Mouse (Mus musculus) embryonic facial prominence, embryonic 12.5 days (tissue): ENCODE measurements around the gene Zzz3. TPM values are rescaled to one million over a fixed set of nuclear protein-coding genes. Genes with fewer than 3 reads are reported as not detected.
"Not testable (repeated sequence)": the region's sequence is repeated elsewhere in the genome, so short reads cannot be mapped to it uniquely, and the experiment has no call there.

ENCODE experiments used
- ATAC-seq: fragments of 200-750 bp; cut with Nextera tagmentation; 2 replicates; pipeline ENCODE4 v1.8.0; 2017; ENCODE audit not compliant: insufficient number of reproducible peaks, insufficient read depth, low FRiP score, low TSS enrichment
- H3K27ac ChIP-seq: fragments of 300-500 bp; sonication (generic); 2 replicates; pipeline ENCODE4 v1.5.1; 2016; ENCODE audit warnings: mild to moderate bottlenecking
- H3K27me3 ChIP-seq: fragments of 300-500 bp; sonication (generic); 2 replicates; pipeline ENCODE4 v1.6.1; 2016; ENCODE audit warnings: mild to moderate bottlenecking, moderate library complexity
- H3K36me3 ChIP-seq: fragments of 300-500 bp; sonication (generic); 2 replicates; pipeline ENCODE4 v1.6.1; 2016; ENCODE audit warnings: mild to moderate bottlenecking
- H3K4me1 ChIP-seq: fragments of 300-500 bp; sonication (generic); 2 replicates; pipeline ENCODE4 v1.6.1; 2016
- H3K4me2 ChIP-seq: fragments of 300-500 bp; sonication (generic); replicated peaks from 2 replicates; pipeline ENCODE4 v1.6.1; 2016; ENCODE audit warnings: mild to moderate bottlenecking, moderate library complexity
- H3K4me3 ChIP-seq: fragments of 300-500 bp; sonication (generic); 2 replicates; pipeline ENCODE4 v1.5.1; 2016; ENCODE audit warnings: mild to moderate bottlenecking
- H3K9ac ChIP-seq: fragments of 300-500 bp; sonication (generic); 2 replicates; pipeline ENCODE4 v1.6.1; 2016; ENCODE audit warnings: mild to moderate bottlenecking, moderate library complexity
- H3K9me3 ChIP-seq: fragments of 300-500 bp; sonication (generic); 2 replicates; pipeline ENCODE4 v1.6.1; 2016; ENCODE audit warnings: mild to moderate bottlenecking, moderate library complexity
- WGBS: fragments of 180-500 bp; shearing (Covaris S2); methylation state at CpG from one replicate; pipeline ENCODE4 v1.1.7; 2016; 5-methylcytosine and 5-hydroxymethylcytosine counted together
- polyA plus RNA-seq: library from polyadenylated mRNA; unstranded; fragments of >200 nt; fragmentation: Nextera tagmentation; extraction: Ambion mirVana; gene quantifications from 2 replicates; pipeline ENCODE4 v1.2.1, GENCODE M21; 2016

Gene Zzz3
- polyA plus RNA-seq, 1 experiment from 2014 or later = 58.4 TPM

GRCm38 (mm10) chr3:152453163-152453562 is 57.9 kb downstream of the Zzz3 start:
- WGBS = 100% methylated on average over 2 of the region's 4 CpGs
- H3K36me3 ChIP-seq = peaks cover 63% of the 10 kb centered on the region
- H3K4me2 ChIP-seq = no peak overlapping the region
- no peaks in the 10 kb centered on the region for H3K9me3 ChIP-seq
- no peaks in the 10 kb centered on the region for H3K27me3 ChIP-seq
- H3K4me3 ChIP-seq = no peak overlapping the region
- H3K4me1 ChIP-seq = no peaks in the 10 kb centered on the region
- ATAC-seq = no peak
- H3K27ac ChIP-seq = no peak overlapping the region
- H3K9ac ChIP-seq = no peak overlapping the region

GRCm38 (mm10) chr3:152457308-152458035 is 62.2 kb downstream of the Zzz3 start:
- H3K27me3 ChIP-seq = no peaks in the 10 kb centered on the region
- WGBS = 95% methylated on average over 2 of the region's 2 CpGs
- H3K4me2 ChIP-seq = no peak overlapping the region
- peaks cover 8% of the 10 kb centered on the region; the same call in 1 of the 2 replicates for H3K4me1 ChIP-seq
- no peak for ATAC-seq
- H3K4me3 ChIP-seq = no peak overlapping the region
- peaks cover 63% of the 10 kb centered on the region for H3K36me3 ChIP-seq
- H3K9ac ChIP-seq = no peak overlapping the region
- no peaks in the 10 kb centered on the region for H3K9me3 ChIP-seq
- H3K27ac ChIP-seq = no peak overlapping the region

- not testable (repeated sequence) for H3K9me3 ChIP-seq, H3K4me2 ChIP-seq, H3K9ac ChIP-seq, H3K4me1 ChIP-seq, H3K27ac ChIP-seq, ATAC-seq, H3K4me3 ChIP-seq, H3K27me3 ChIP-seq
- H3K36me3 ChIP-seq = peaks cover 65% of the 10 kb centered on the region
- 93% methylated on average over 4 of the region's 4 CpGs for WGBS
Measured at GRCm38 (mm10) chr3:152458875-152459274, 63.6 kb downstream of the Zzz3 start.

- H3K4me3 ChIP-seq = no peak overlapping the region
- WGBS = 37% methylated on average over 4 of the region's 4 CpGs
- no peak overlapping the region for H3K27ac ChIP-seq
- no peak for ATAC-seq
- H3K4me2 ChIP-seq = no peak overlapping the region
- H3K36me3 ChIP-seq = peaks cover 48% of the 10 kb centered on the region
- H3K27me3 ChIP-seq = no peaks in the 10 kb centered on the region
- H3K4me1 ChIP-seq = peaks cover 8% of the 10 kb centered on the region; the same call in 1 of the 2 replicates
- no peaks in the 10 kb centered on the region for H3K9me3 ChIP-seq
- no peak overlapping the region for H3K9ac ChIP-seq
Measured at GRCm38 (mm10) chr3:152460802-152461201, 65.5 kb downstream of the Zzz3 start.

GRCm38 (mm10) chr3:152462038-152462547 is 66.8 kb downstream of the Zzz3 start:
- Histone ChIP-seq H3K4me2 (no peak overlapping the region), H3K4me3 (no peak overlapping the region), H3K27ac (no peak overlapping the region), H3K4me1 (peaks cover 8% of the 10 kb centered on the region; the same call in 1 of the 2 replicates), H3K36me3 (peaks cover 35% of the 10 kb centered on the region), H3K9ac (no peak overlapping the region), H3K27me3 (no peaks in the 10 kb centered on the region), H3K9me3 (no peaks in the 10 kb centered on the region)
- ATAC-seq = no peak
- 88% methylated on average over 10 of the region's 10 CpGs for WGBS

- H3K4me2 ChIP-seq = no peak overlapping the region
- WGBS = 95% methylated on average over 10 of the region's 10 CpGs
- ATAC-seq = no peak
Measured at GRCm38 (mm10) chr3:152462900-152463299, 67.6 kb downstream of the Zzz3 start.

GRCm38 (mm10) chr3:152464462-152464861 is 69.2 kb downstream of the Zzz3 start:
- H3K9ac ChIP-seq = no peak overlapping the region
- no peaks in the 10 kb centered on the region for H3K27me3 ChIP-seq
- WGBS = 94% methylated on average over 3 of the region's 3 CpGs
- no peak overlapping the region for H3K4me2 ChIP-seq
- H3K9me3 ChIP-seq = no peaks in the 10 kb centered on the region
- H3K4me1 ChIP-seq = peaks cover 8% of the 10 kb centered on the region; the same call in 1 of the 2 replicates
- no peak for ATAC-seq
- no peak overlapping the region for H3K4me3 ChIP-seq
- no peak overlapping the region for H3K27ac ChIP-seq
- H3K36me3 ChIP-seq = peaks cover 23% of the 10 kb centered on the region

More at GRCm38 (mm10) chr3:152462900-152463299, 67.6 kb downstream of the Zzz3 start:
- no peaks in the 10 kb centered on the region for H3K27me3 ChIP-seq
- H3K4me3 ChIP-seq = no peak overlapping the region
- peaks cover 8% of the 10 kb centered on the region; the same call in 1 of the 2 replicates for H3K4me1 ChIP-seq
- no peak overlapping the region for H3K27ac ChIP-seq
- no peak overlapping the region for H3K9ac ChIP-seq
- H3K9me3 ChIP-seq = no peaks in the 10 kb centered on the region
- H3K36me3 ChIP-seq = peaks cover 27% of the 10 kb centered on the region

GRCm38 (mm10) chr3:152465338-152465737 is 70.1 kb downstream of the Zzz3 start:
- ATAC-seq = no peak
- 84% methylated on average over 6 of the region's 6 CpGs for WGBS

GRCm38 (mm10) chr3:152466849-152467248 is 71.6 kb downstream of the Zzz3 start:
- no peaks in the 10 kb centered on the region for H3K27me3 ChIP-seq
- H3K4me1 ChIP-seq = no peaks in the 10 kb centered on the region
- no peak for ATAC-seq
- no peak overlapping the region for H3K9ac ChIP-seq
- no peaks in the 10 kb centered on the region for H3K9me3 ChIP-seq
- H3K4me3 ChIP-seq = no peak overlapping the region
- H3K36me3 ChIP-seq = peaks cover 7% of the 10 kb centered on the region; the same call in 1 of the 2 replicates
- no peak overlapping the region for H3K4me2 ChIP-seq
- H3K27ac ChIP-seq = no peak overlapping the region
- 87% methylated on average over 9 of the region's 9 CpGs for WGBS

More at GRCm38 (mm10) chr3:152465338-152465737, 70.1 kb downstream of the Zzz3 start:
- no peak overlapping the region for H3K27ac ChIP-seq
- peaks cover 8% of the 10 kb centered on the region; the same call in 1 of the 2 replicates for H3K4me1 ChIP-seq
- H3K9ac ChIP-seq = no peak overlapping the region
- H3K27me3 ChIP-seq = no peaks in the 10 kb centered on the region
- no peak overlapping the region for H3K4me3 ChIP-seq
- H3K36me3 ChIP-seq = peaks cover 20% of the 10 kb centered on the region
- H3K9me3 ChIP-seq = no peaks in the 10 kb centered on the region
- no peak overlapping the region for H3K4me2 ChIP-seq

- H3K27me3 ChIP-seq = no peaks in the 10 kb centered on the region
- no peak overlapping the region for H3K9ac ChIP-seq
- no peak overlapping the region for H3K27ac ChIP-seq
- H3K36me3 ChIP-seq = peaks cover 4% of the 10 kb centered on the region; the same call in 1 of the 2 replicates
- H3K9me3 ChIP-seq = no peaks in the 10 kb centered on the region
- 80% methylated on average over 4 of the region's 4 CpGs for WGBS
- no peak overlapping the region for H3K4me3 ChIP-seq
- no peaks in the 10 kb centered on the region for H3K4me1 ChIP-seq
- no peak for ATAC-seq
- no peak overlapping the region for H3K4me2 ChIP-seq
Measured at GRCm38 (mm10) chr3:152467312-152467711, 72.0 kb downstream of the Zzz3 start.

- Histone ChIP-seq H3K27me3 (no peaks in the 10 kb centered on the region), H3K27ac (no peak overlapping the region), H3K4me1 (no peaks in the 10 kb centered on the region), H3K36me3 (no peaks in the 10 kb centered on the region), H3K9ac (no peak overlapping the region), H3K4me2 (no peak overlapping the region), H3K9me3 (no peaks in the 10 kb centered on the region), H3K4me3 (no peak overlapping the region)
- WGBS = 83% methylated on average over 8 of the region's 8 CpGs
- ATAC-seq = no peak
Measured at GRCm38 (mm10) chr3:152468032-152468431, 72.8 kb downstream of the Zzz3 start.

- H3K27me3 ChIP-seq = no peaks in the 10 kb centered on the region
- H3K9me3 ChIP-seq = no peaks in the 10 kb centered on the region
- 83% methylated on average over 12 of the region's 12 CpGs for WGBS
- no peak overlapping the region for H3K4me2 ChIP-seq
- H3K9ac ChIP-seq = no peak overlapping the region; the same call in 1 of the 2 replicates
- no peak overlapping the region for H3K27ac ChIP-seq
- H3K4me1 ChIP-seq = no peaks in the 10 kb centered on the region
- no peaks in the 10 kb centered on the region for H3K36me3 ChIP-seq
- ATAC-seq = no peak
- H3K4me3 ChIP-seq = no peak overlapping the region
Measured at GRCm38 (mm10) chr3:152468569-152469041, 73.3 kb downstream of the Zzz3 start.
